Mouse (Mus musculus): ENCODE measurements at regions not wholly inside any gene's neighbourhood (a gene's known extent, or its start where the extent isn't known, plus 50 kb on each side); places are given as distances from the start of the nearest gene placed in this dataset.
A peak's percentile ranks its signal among the peaks of the same experiment; 100 is the strongest.
"Not testable (repeated sequence)": the region's sequence is repeated elsewhere in the genome, so short reads cannot be mapped to it uniquely, and the experiment has no call there.

- no peak for DNase-seq (ENCODE audit: low spot score in 2 of 2)
Measured at GRCm38 (mm10) chr10:36884198-36884597, 90.1 kb upstream of the Hdac2 start.

- DNase-seq (ENCODE audit: low spot score in 2 of 2): no peak
Measured at GRCm38 (mm10) chr10:36897900-36898600, 76.3 kb upstream of the Hdac2 start.

GRCm38 (mm10) chr10:36908861-36909260 lies 65.5 kb upstream of the Hdac2 start:
- peak; percentile 9 to 13 for DNase-seq (ENCODE audit: low spot score in 2 of 2)

GRCm38 (mm10) chr10:36918037-36918436 lies 56.3 kb upstream of the Hdac2 start:
- DNase-seq (ENCODE audit: low spot score in 2 of 2): not testable (repeated sequence)

GRCm38 (mm10) chr10:36923756-36924155 lies 50.6 kb upstream of the Hdac2 start:
- DNase-seq (ENCODE audit: low spot score in 2 of 2): no peak

GRCm38 (mm10) chr10:36924161-36924560 lies 50.2 kb upstream of the Hdac2 start:
- no peak for DNase-seq (ENCODE audit: low spot score in 2 of 2)
